Mouse (Mus musculus) neural tube, postnatal 0 days (tissue): ENCODE data around the gene Gm17584. TPM values are rescaled to one million over a fixed set of nuclear protein-coding genes. Genes with fewer than 3 reads are reported as not detected.

Source experiments
- polyA plus RNA-seq: library from polyadenylated mRNA; unstranded; fragments of >200 nt; fragmentation: Nextera tagmentation; extraction: Ambion mirVana; gene quantifications from 2 replicates; pipeline ENCODE4 v1.2.1, GENCODE M21; 2015

Gm17584 gene
- polyA plus RNA-seq: not detected in 2 replicates

GRCm38 (mm10) chrX:124500263-124500662, at the start of gene Gm17584:
Gene Gm17584 (plus strand): TSS chrX:124500563.

Other genes starting within 250 kb of the Gm17584 start
- gene Gm17469, start 129.3 kb downstream of the Gm17584 start, polyA plus RNA-seq: not detected in 2 replicates